Mouse (Mus musculus): ENCODE data around the gene Cfap74.

The Cfap74 gene

GRCm38 (mm10) chr4:155409058-155409776 is at the start of gene Cfap74:
Gene Cfap74 (plus strand): TSS chr4:155409190.
- in situ Hi-C loops (cut with MboI, MseI) = no loop called here

- in situ Hi-C loops (cut with MboI, MseI) = no loop called here
Measured at GRCm38 (mm10) chr4:155359560-155360464, 49.2 kb upstream of the Cfap74 start.

- in situ Hi-C loops (cut with MboI, MseI) = no loop called here
Measured at GRCm38 (mm10) chr4:155360856-155361255, 48.1 kb upstream of the Cfap74 start.

- in situ Hi-C loops (cut with MboI, MseI) = no loop called here
Measured at GRCm38 (mm10) chr4:155361303-155361791, 47.6 kb upstream of the Cfap74 start, which contains the start of gene Prkcz. Gene Prkcz (minus strand): TSS chr4:155361361.

GRCm38 (mm10) chr4:155362443-155362842 is 46.5 kb upstream of the Cfap74 start:
- in situ Hi-C loops (cut with MboI, MseI) = no loop called here

GRCm38 (mm10) chr4:155366784-155367183 is 42.2 kb upstream of the Cfap74 start:
- in situ Hi-C loops (cut with MboI, MseI) = no loop called here

- in situ Hi-C loops (cut with MboI, MseI) = no loop called here
Measured at GRCm38 (mm10) chr4:155367739-155368138, 41.3 kb upstream of the Cfap74 start.

GRCm38 (mm10) chr4:155368684-155369083 is 40.3 kb upstream of the Cfap74 start:
- in situ Hi-C loops (cut with MboI, MseI) = no loop called here

- in situ Hi-C loops (cut with MboI, MseI) = no loop called here
Measured at GRCm38 (mm10) chr4:155370737-155371715, 38.0 kb upstream of the Cfap74 start.

GRCm38 (mm10) chr4:155371797-155372735 is 36.9 kb upstream of the Cfap74 start:
- in situ Hi-C loops (cut with MboI, MseI) = no loop called here

- in situ Hi-C loops (cut with MboI, MseI) = no loop called here
Measured at GRCm38 (mm10) chr4:155381974-155382373, 27.0 kb upstream of the Cfap74 start.

GRCm38 (mm10) chr4:155382752-155383151 is 26.2 kb upstream of the Cfap74 start:
- in situ Hi-C loops (cut with MboI, MseI) = no loop called here

GRCm38 (mm10) chr4:155383326-155383725 is 25.7 kb upstream of the Cfap74 start:
- in situ Hi-C loops (cut with MboI, MseI) = no loop called here

GRCm38 (mm10) chr4:155387166-155387565 is 21.8 kb upstream of the Cfap74 start:
- in situ Hi-C loops (cut with MboI, MseI) = no loop called here

GRCm38 (mm10) chr4:155395471-155395870 is 13.5 kb upstream of the Cfap74 start:
- in situ Hi-C loops (cut with MboI, MseI) = no loop called here

GRCm38 (mm10) chr4:155396751-155397150 is 12.2 kb upstream of the Cfap74 start:
- in situ Hi-C loops (cut with MboI, MseI) = no loop called here

GRCm38 (mm10) chr4:155397511-155398221 is 11.3 kb upstream of the Cfap74 start, which contains the start of gene Gabrd:
Gene Gabrd (minus strand): TSS chr4:155398112.
- in situ Hi-C loops (cut with MboI, MseI) = no loop called here

GRCm38 (mm10) chr4:155398222-155398540 is 10.8 kb upstream of the Cfap74 start:
- in situ Hi-C loops (cut with MboI, MseI) = no loop called here

- in situ Hi-C loops (cut with MboI, MseI) = no loop called here
Measured at GRCm38 (mm10) chr4:155401121-155401520, 7.9 kb upstream of the Cfap74 start.

GRCm38 (mm10) chr4:155402489-155402888 is 6.5 kb upstream of the Cfap74 start:
- in situ Hi-C loops (cut with MboI, MseI) = no loop called here

Data from T-helper 2 cell (primary cell).